Mouse (Mus musculus): Measurements from ENCODE around the gene Rbm44. TPM values are rescaled to one million over a fixed set of nuclear protein-coding genes. Genes with fewer than 3 reads are reported as not detected.

Gene Rbm44
- total RNA-seq (2023), result 1 to 10 TPM; 3.1 to 3.2 TPM

GRCm38 (mm10) chr1:91144813-91145212 lies at the start of gene Rbm44:
Gene Rbm44, plus strand, starts transcription at chr1:91145089.

GRCm38 (mm10) chr1:91179533-91180173 lies 34.8 kb downstream of the Rbm44 start, which contains the start of gene Ramp1:
Gene Ramp1, plus strand, starts transcription at chr1:91179822.

Other genes starting within 250 kb of the Rbm44 start
- gene Mlph, start 230.0 kb upstream of the Rbm44 start, total RNA-seq (2023), result not detected
- gene Prlh, start 192.0 kb upstream of the Rbm44 start, total RNA-seq (2023), result not detected
- not detected for gene Rab17, start 175.4 kb upstream of the Rbm44 start, total RNA-seq (2023)
- gene Lrrfip1, start 146.4 kb upstream of the Rbm44 start, total RNA-seq (2023), result 100 to 1,000 TPM; 238 to 253 TPM
- 10 to 100 TPM; 24.1 to 29.0 TPM for gene Ramp1, start 34.7 kb downstream of the Rbm44 start, total RNA-seq (2023)
- 10 to 100 TPM; 59.3 to 62.2 TPM for gene Ube2f, start 105.2 kb downstream of the Rbm44 start, total RNA-seq (2023)
- 10 to 100 TPM; 25.1 to 25.7 TPM for gene Scly, start 153.2 kb downstream of the Rbm44 start, total RNA-seq (2023)
- under 1 TPM; 0.23 to 0.27 TPM for gene Espnl, start 177.0 kb downstream of the Rbm44 start, total RNA-seq (2023)
- gene Klhl30, start 205.9 kb downstream of the Rbm44 start, total RNA-seq (2023), result not detected
- not detected for gene Erfe, start 221.3 kb downstream of the Rbm44 start, total RNA-seq (2023)

Measured in T-cell, adult 66 days (primary cell).